Mouse (Mus musculus): ENCODE results near the gene Luc7l3. TPM values are rescaled to one million over a fixed set of nuclear protein-coding genes. Genes with fewer than 3 reads are reported as not detected.

Luc7l3 gene
- polyA plus RNA-seq, 2 experiments = 33.7 to 39.1 TPM

GRCm38 (mm10) chr11:94344470-94344869, 22.7 kb upstream of the Luc7l3 start:
- ATAC-seq (ENCODE audit: insufficient read depth) = no peak
- H3K4me3 ChIP-seq (ENCODE audit: insufficient read depth in 1 of 2, low read depth in 2 of 2, low read length in 2 of 2) = no peak overlapping the region
- no peak for DNase-seq (ENCODE audit: low read depth in 3 of 3, low spot score in 3 of 3)
- H3K4me1 ChIP-seq (replicated peaks; ENCODE audit: control insufficient read depth in 2 of 2, insufficient read depth in 2 of 2, low read length in 1 of 2) = peaks cover 6 to 24% of the 10 kb centered on the region in 2 experiments
- no peak overlapping the region for H3K27ac ChIP-seq
- TF ChIP-seq CTCF (IDR thresholded peaks at IDR 0.05; ENCODE audit: low read depth) (no peak), EP300 (IDR thresholded peaks at IDR 0.05; ENCODE audit: low read depth) (no peak)
- H3K4me2 ChIP-seq (ENCODE audit: low read depth) = no peak overlapping the region
- H3K9me3 ChIP-seq (ENCODE audit: control insufficient read depth, low read length) = no peaks in the 10 kb centered on the region
- peaks cover 3% of the 10 kb centered on the region; the same call in 1 of the 2 replicates for H3K36me3 ChIP-seq (replicated peaks; ENCODE audit: control insufficient read depth, insufficient read depth, low read depth)
- H3K27me3 ChIP-seq (ENCODE audit: control insufficient read depth, insufficient read depth, low read length) = no peaks in the 10 kb centered on the region
- WGBS (ENCODE audit: insufficient replicate concordance) = 48% methylated on average over 1 of the region's 1 CpGs
- no peak overlapping the region for H3K9ac ChIP-seq (replicated peaks)

GRCm38 (mm10) chr11:94343955-94344358, 22.2 kb upstream of the Luc7l3 start:
- H3K27ac ChIP-seq = no peak overlapping the region
- TF ChIP-seq EP300 (IDR thresholded peaks at IDR 0.05; ENCODE audit: low read depth) (no peak), CTCF (IDR thresholded peaks at IDR 0.05; ENCODE audit: low read depth) (no peak)
- peaks cover 3% of the 10 kb centered on the region; the same call in 1 of the 2 replicates for H3K36me3 ChIP-seq (replicated peaks; ENCODE audit: control insufficient read depth, insufficient read depth, low read depth)
- H3K4me3 ChIP-seq (ENCODE audit: insufficient read depth in 1 of 2, low read depth in 2 of 2, low read length in 2 of 2) = no peak overlapping the region
- H3K9me3 ChIP-seq (ENCODE audit: control insufficient read depth, low read length) = no peaks in the 10 kb centered on the region
- H3K9ac ChIP-seq (replicated peaks) = no peak overlapping the region
- peaks cover 6 to 19% of the 10 kb centered on the region in 2 experiments for H3K4me1 ChIP-seq (replicated peaks; ENCODE audit: control insufficient read depth in 2 of 2, insufficient read depth in 2 of 2, low read length in 1 of 2)
- ATAC-seq (ENCODE audit: insufficient read depth) (no peak), DNase-seq (ENCODE audit: low read depth in 3 of 3, low spot score in 3 of 3) (no peak)
- no peaks in the 10 kb centered on the region for H3K27me3 ChIP-seq (ENCODE audit: control insufficient read depth, insufficient read depth, low read length)
- no peak overlapping the region for H3K4me2 ChIP-seq (ENCODE audit: low read depth)
- WGBS (ENCODE audit: insufficient replicate concordance) = 57% methylated on average over 5 of the region's 5 CpGs

GRCm38 (mm10) chr11:94342114-94342905, 20.5 kb upstream of the Luc7l3 start:
- H3K27me3 ChIP-seq (ENCODE audit: control insufficient read depth, insufficient read depth, low read length) = no peaks in the 10 kb centered on the region
- WGBS (ENCODE audit: insufficient replicate concordance) = 55% methylated on average over 13 of the region's 13 CpGs
- TF ChIP-seq EP300 (IDR thresholded peaks at IDR 0.05; ENCODE audit: low read depth) (no peak), CTCF (IDR thresholded peaks at IDR 0.05; ENCODE audit: low read depth) (no peak)
- H3K4me3 ChIP-seq (ENCODE audit: insufficient read depth in 1 of 2, low read depth in 2 of 2, low read length in 2 of 2) = no peak overlapping the region
- H3K36me3 ChIP-seq (replicated peaks; ENCODE audit: control insufficient read depth, insufficient read depth, low read depth) = peaks cover 7% of the 10 kb centered on the region
- H3K9me3 ChIP-seq (ENCODE audit: control insufficient read depth, low read length) = no peaks in the 10 kb centered on the region
- DNase-seq (ENCODE audit: low read depth in 3 of 3, low spot score in 3 of 3) (no peak), ATAC-seq (ENCODE audit: insufficient read depth) (no peak; the same call in 1 of the 2 replicates)
- H3K4me2 ChIP-seq (ENCODE audit: low read depth) = no peak overlapping the region
- H3K9ac ChIP-seq (replicated peaks) = no peak overlapping the region
- no peak overlapping the region for H3K27ac ChIP-seq
- H3K4me1 ChIP-seq (replicated peaks; ENCODE audit: control insufficient read depth in 2 of 2, insufficient read depth in 2 of 2, low read length in 1 of 2) = peaks cover 6 to 18% of the 10 kb centered on the region in 2 experiments

GRCm38 (mm10) chr11:94340948-94341933, 19.5 kb upstream of the Luc7l3 start:
- H3K4me3 ChIP-seq (ENCODE audit: insufficient read depth in 1 of 2, low read depth in 2 of 2, low read length in 2 of 2) = no peak overlapping the region
- H3K9ac ChIP-seq (replicated peaks) = no peak overlapping the region
- no peak overlapping the region for H3K27ac ChIP-seq
- H3K9me3 ChIP-seq (ENCODE audit: control insufficient read depth, low read length) = no peaks in the 10 kb centered on the region
- no peaks in the 10 kb centered on the region for H3K27me3 ChIP-seq (ENCODE audit: control insufficient read depth, insufficient read depth, low read length)
- WGBS (ENCODE audit: insufficient replicate concordance) = 70% methylated on average over 10 of the region's 10 CpGs
- H3K4me2 ChIP-seq (ENCODE audit: low read depth) = no peak overlapping the region
- DNase-seq (ENCODE audit: low read depth in 3 of 3, low spot score in 3 of 3) (no peak), ATAC-seq (ENCODE audit: insufficient read depth) (no peak)
- peaks cover 7% of the 10 kb centered on the region for H3K36me3 ChIP-seq (replicated peaks; ENCODE audit: control insufficient read depth, insufficient read depth, low read depth)
- TF ChIP-seq EP300 (IDR thresholded peaks at IDR 0.05; ENCODE audit: low read depth) (no peak), CTCF (IDR thresholded peaks at IDR 0.05; ENCODE audit: low read depth) (no peak)
- H3K4me1 ChIP-seq (replicated peaks; ENCODE audit: control insufficient read depth in 2 of 2, insufficient read depth in 2 of 2, low read length in 1 of 2) = peaks cover 6 to 16% of the 10 kb centered on the region in 2 experiments

All from liver, embryonic 14.5 days (tissue).